Mouse (Mus musculus) MEL (cell line): ENCODE measurements around the gene Ppp2r5d.

Source experiments
- GATA1 ChIP-seq: IDR thresholded peaks from 2 replicates; pipeline ENCODE4 v1.6.1; 2011; ENCODE audit warnings: low read depth, low read length, improper control_type of control experiment
- POLR2A ChIP-seq, 2 experiments: IDR thresholded peaks; 2 replicates each; pipeline ENCODE4 v1.6.1; 2011 to 2012; ENCODE audit warnings: low read length in 2 of 2, mild to moderate bottlenecking in 2 of 2, control low read depth in 1 of 2, improper control_type of control experiment in 1 of 2, low read depth in 1 of 2, moderate library complexity in 1 of 2; ENCODE audit not compliant: control insufficient read depth in 1 of 2, insufficient read depth in 1 of 2, poor library complexity in 1 of 2
- USF2 ChIP-seq, 2 experiments: IDR thresholded peaks; 2 replicates each; pipeline ENCODE4 v1.6.1; 2011 to 2012; ENCODE audit warnings: improper control_type of control experiment in 2 of 2, low read length in 2 of 2, borderline replicate concordance in 1 of 2, inconsistent platforms in 1 of 2, low read depth in 1 of 2, mild to moderate bottlenecking in 1 of 2; ENCODE audit not compliant: insufficient read depth in 1 of 2

DNA sequence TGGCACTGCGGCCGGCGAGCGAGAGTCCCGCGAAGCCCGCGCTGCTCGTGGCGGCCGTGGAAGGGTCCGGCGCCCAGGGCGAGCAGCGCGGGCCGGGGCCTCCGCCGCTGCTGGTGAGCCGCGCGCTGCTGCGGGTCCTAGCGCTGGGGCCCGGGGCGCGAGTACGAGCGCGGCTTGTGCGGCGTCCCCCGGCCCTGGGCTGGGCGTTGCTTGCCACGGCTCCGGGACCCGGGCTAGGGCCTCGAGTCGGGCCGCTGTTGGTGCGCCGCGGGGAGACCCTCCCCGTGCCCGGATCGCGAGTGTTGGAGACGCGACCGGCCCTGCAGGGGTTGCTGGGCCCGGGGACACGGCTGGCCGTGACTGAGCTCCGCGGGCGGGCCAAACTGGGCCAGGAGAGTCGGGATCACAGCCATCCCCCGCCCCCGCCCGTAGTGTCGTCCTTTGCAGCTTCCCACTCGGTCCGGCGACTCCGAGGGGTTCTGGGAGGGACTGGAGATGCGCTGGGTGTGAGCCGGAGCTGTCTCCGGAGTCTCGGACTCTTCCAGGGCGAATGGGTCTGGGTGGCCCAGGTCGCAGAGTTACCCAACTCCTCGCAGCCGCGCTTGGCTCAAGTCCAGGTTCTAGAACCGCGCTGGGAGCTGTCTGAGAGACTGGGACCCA is 6.8 kb upstream of the Ppp2r5d start:
- TF ChIP-seq GATA1 (no peak), USF2 (IDR thresholded peaks at IDR 0.05; ENCODE audit: borderline replicate concordance in 1 of 2, insufficient read depth in 1 of 2, low read depth in 1 of 2, low read length in 2 of 2) (no peak), POLR2A (IDR thresholded peaks at IDR 0.05; ENCODE audit: control insufficient read depth in 1 of 2, insufficient read depth in 1 of 2, low read depth in 1 of 2, low read length in 2 of 2, poor library complexity in 1 of 2) (no peak)
